Mouse (Mus musculus) liver, embryonic 14.5 days (tissue): ENCODE measurements around the gene Cib2.

ENCODE experiments used
- CTCF ChIP-seq: IDR thresholded peaks from 2 replicates; pipeline ENCODE4 v1.5.1; 2016; ENCODE audit warnings: antibody characterized with exemption, low read depth, control low read depth
- EP300 ChIP-seq: IDR thresholded peaks from 2 replicates; pipeline ENCODE4 v1.6.1; 2016; ENCODE audit warnings: antibody characterized with exemption, low read depth

GRCm38 (mm10) chr9:54537030-54537429 is 23.0 kb downstream of the Cib2 start:
- no peak for TF ChIP-seq CTCF
- TF ChIP-seq EP300, result no peak
